Mouse (Mus musculus) MEL (cell line): ENCODE results near the gene Igf2bp3. TPM values are rescaled to one million over a fixed set of nuclear protein-coding genes. Genes with fewer than 3 reads are reported as not detected.

ENCODE experiments used
- DNase-seq: peaks from one replicate; pipeline ENCODE4 v3.0.0; 2011; ENCODE audit warnings: low read depth, low spot score
- H3K27ac ChIP-seq: 2 replicates; pipeline ENCODE4 v1.5.1; 2012; ENCODE audit warnings: low read depth, mild to moderate bottlenecking, control low read depth, low read length, moderate library complexity; ENCODE audit not compliant: control insufficient read depth
- H3K27me3 ChIP-seq, 2 experiments: fragments of 150-350 bp in 1 of 2; sonication (generic) in 1 of 2; 2 replicates each; pipeline ENCODE4 v1.6.1; 2012; ENCODE audit warnings: low read length in 2 of 2, mild to moderate bottlenecking in 2 of 2, improper control_type of control experiment in 1 of 2, moderate library complexity in 1 of 2; ENCODE audit not compliant: insufficient read depth in 2 of 2, control insufficient read depth in 1 of 2
- H3K36me3 ChIP-seq, 2 experiments: 2 replicates each; pipeline ENCODE4 v1.6.1; 2012 to 2014; ENCODE audit warnings: low read length in 2 of 2, improper control_type of control experiment in 1 of 2, inconsistent platforms in 1 of 2, mild to moderate bottlenecking in 1 of 2; ENCODE audit not compliant: insufficient read depth in 2 of 2, control insufficient read depth in 1 of 2
- H3K4me1 ChIP-seq, 2 experiments: fragments of 150-350 bp in 1 of 2; sonication (generic) in 1 of 2; 2 replicates each; pipeline ENCODE4 v1.6.1; 2012; ENCODE audit warnings: low read length in 2 of 2, improper control_type of control experiment in 1 of 2, mild to moderate bottlenecking in 1 of 2; ENCODE audit not compliant: insufficient read depth in 2 of 2, control insufficient read depth in 1 of 2
- H3K4me3 ChIP-seq, 2 experiments: fragments of 150-350 bp in 1 of 2; sonication (generic) in 1 of 2; 2 replicates each; pipeline ENCODE4 v1.5.1; 2012; ENCODE audit warnings: low read depth in 2 of 2, low read length in 2 of 2, mild to moderate bottlenecking in 2 of 2, moderate library complexity in 2 of 2, control low read depth in 1 of 2, improper control_type of control experiment in 1 of 2; ENCODE audit not compliant: control insufficient read depth in 1 of 2, insufficient read depth in 1 of 2
- H3K79me2 ChIP-seq: 2 replicates; pipeline ENCODE4 v1.6.1; 2012; ENCODE audit warnings: mild to moderate bottlenecking, low read length, moderate library complexity; ENCODE audit not compliant: control insufficient read depth, poor library complexity, insufficient read depth
- H3K9ac ChIP-seq: 2 replicates; pipeline ENCODE4 v1.6.1; 2012; ENCODE audit warnings: low read depth, mild to moderate bottlenecking, control low read depth, low read length, moderate library complexity; ENCODE audit not compliant: control insufficient read depth, poor library complexity, severe bottlenecking
- H3K9me3 ChIP-seq: fragments of 150-350 bp; sonication (generic); replicated peaks from 2 replicates; pipeline ENCODE4 v1.6.1; 2012; ENCODE audit warnings: mild to moderate bottlenecking, low read length, improper control_type of control experiment, moderate library complexity; ENCODE audit not compliant: insufficient read depth
- BHLHE40 ChIP-seq: IDR thresholded peaks from 2 replicates; pipeline ENCODE4 v1.6.1; 2012; ENCODE audit warnings: low read depth, mild to moderate bottlenecking, inconsistent platforms, low read length, improper control_type of control experiment, borderline replicate concordance
- CHD1 ChIP-seq: IDR thresholded peaks from 2 replicates; pipeline ENCODE4 v1.6.1; 2012; ENCODE audit warnings: low read depth, mild to moderate bottlenecking, inconsistent platforms, low read length, improper control_type of control experiment
- CHD2 ChIP-seq: IDR thresholded peaks from 2 replicates; pipeline ENCODE4 v1.6.1; 2011; ENCODE audit warnings: low read length, improper control_type of control experiment
- E2F4 ChIP-seq: IDR thresholded peaks from 2 replicates; pipeline ENCODE4 v1.6.1; 2011; ENCODE audit warnings: low read depth, low read length, improper control_type of control experiment, borderline replicate concordance
- ETS1 ChIP-seq: IDR thresholded peaks from 2 replicates; pipeline ENCODE4 v1.6.1; 2012; ENCODE audit warnings: low read depth, mild to moderate bottlenecking, inconsistent platforms, low read length, improper control_type of control experiment, moderate library complexity
- GABPA ChIP-seq: IDR thresholded peaks from 2 replicates; pipeline ENCODE4 v1.6.1; 2012; ENCODE audit warnings: low read depth, mild to moderate bottlenecking, inconsistent platforms, low read length, improper control_type of control experiment, moderate library complexity
- MAFK ChIP-seq: IDR thresholded peaks from 2 replicates; pipeline ENCODE4 v1.6.1; 2011; ENCODE audit warnings: low read depth, mild to moderate bottlenecking, low read length, improper control_type of control experiment, borderline replicate concordance
- MAX ChIP-seq: IDR thresholded peaks from 2 replicates; pipeline ENCODE4 v1.6.1; 2011; ENCODE audit warnings: low read length, improper control_type of control experiment
- MXI1 ChIP-seq: IDR thresholded peaks from 2 replicates; pipeline ENCODE4 v1.6.1; 2011; ENCODE audit warnings: mild to moderate bottlenecking, low read depth, low read length, improper control_type of control experiment
- NELFE ChIP-seq: IDR thresholded peaks from 2 replicates; pipeline ENCODE4 v1.6.1; 2011; ENCODE audit warnings: low read depth, low read length, improper control_type of control experiment
- POLR2A ChIP-seq, 2 experiments: IDR thresholded peaks; 2 replicates each; pipeline ENCODE4 v1.6.1; 2011 to 2012; ENCODE audit warnings: low read length in 2 of 2, mild to moderate bottlenecking in 2 of 2, control low read depth in 1 of 2, improper control_type of control experiment in 1 of 2, low read depth in 1 of 2, moderate library complexity in 1 of 2; ENCODE audit not compliant: control insufficient read depth in 1 of 2, insufficient read depth in 1 of 2, poor library complexity in 1 of 2
- POLR2AphosphoS2 ChIP-seq: IDR thresholded peaks from 2 replicates; pipeline ENCODE4 v1.6.1; 2011; ENCODE audit warnings: low read length, improper control_type of control experiment
- POLR2AphosphoS5 ChIP-seq: IDR thresholded peaks from 2 replicates; pipeline ENCODE4 v1.6.1; 2012; ENCODE audit warnings: low read depth, borderline replicate concordance, mild to moderate bottlenecking, inconsistent platforms, low read length, moderate library complexity, mixed read lengths
- RCOR1 ChIP-seq: IDR thresholded peaks from 2 replicates; pipeline ENCODE4 v1.6.1; 2012; ENCODE audit warnings: low read depth, mild to moderate bottlenecking, inconsistent platforms, low read length, improper control_type of control experiment
- TCF12 ChIP-seq: IDR thresholded peaks from 2 replicates; pipeline ENCODE4 v1.6.1; 2014; ENCODE audit warnings: low read depth, mild to moderate bottlenecking, inconsistent platforms, low read length, improper control_type of control experiment, moderate library complexity
- UBTF ChIP-seq: IDR thresholded peaks from 2 replicates; pipeline ENCODE4 v1.6.1; 2012; ENCODE audit warnings: low read depth, mild to moderate bottlenecking, inconsistent platforms, low read length, improper control_type of control experiment, moderate library complexity, borderline replicate concordance; ENCODE audit not compliant: insufficient read depth
- USF2 ChIP-seq, 2 experiments: IDR thresholded peaks; 2 replicates each; pipeline ENCODE4 v1.6.1; 2011 to 2012; ENCODE audit warnings: improper control_type of control experiment in 2 of 2, low read length in 2 of 2, borderline replicate concordance in 1 of 2, inconsistent platforms in 1 of 2, low read depth in 1 of 2, mild to moderate bottlenecking in 1 of 2; ENCODE audit not compliant: insufficient read depth in 1 of 2
- ZC3H11A ChIP-seq: IDR thresholded peaks from 2 replicates; pipeline ENCODE4 v1.6.1; 2012; ENCODE audit warnings: low read depth, mild to moderate bottlenecking, inconsistent platforms, low read length, improper control_type of control experiment
- ZKSCAN1 ChIP-seq: IDR thresholded peaks from 2 replicates; pipeline ENCODE4 v1.6.1; 2012; ENCODE audit warnings: low read depth, mild to moderate bottlenecking, inconsistent platforms, low read length, improper control_type of control experiment, moderate library complexity
- ZMIZ1 ChIP-seq: IDR thresholded peaks from 2 replicates; pipeline ENCODE4 v1.6.1; 2012; ENCODE audit warnings: low read depth, mild to moderate bottlenecking, inconsistent platforms, low read length, improper control_type of control experiment, moderate library complexity
- polyA plus RNA-seq, 2 experiments: library from polyadenylated mRNA; stranded (reverse) in 1 of 2; unstranded in 1 of 2; fragments of >175 nt in 1 of 2; fragments of >200 nt in 1 of 2; gene quantifications; 2 replicates each; pipeline versions ENCODE4 v1.2.1 to v1.2.4; 2012; ENCODE audit warnings: low replicate concordance in 2 of 2, low read depth in 1 of 2; ENCODE audit not compliant: insufficient read length in 2 of 2, insufficient read depth in 1 of 2, missing spikeins in 1 of 2
- total RNA-seq: library from RNA; depleted of rRNA; stranded (reverse); fragments of 300-350 nt; gene quantifications from 2 replicates; pipeline ENCODE4 v1.2.3, GENCODE M21; 2012

Gene Igf2bp3
- total and polyA plus RNA-seq, 3 experiments, result 0.12 to 0.29 TPM; not detected in 1

DNA sequence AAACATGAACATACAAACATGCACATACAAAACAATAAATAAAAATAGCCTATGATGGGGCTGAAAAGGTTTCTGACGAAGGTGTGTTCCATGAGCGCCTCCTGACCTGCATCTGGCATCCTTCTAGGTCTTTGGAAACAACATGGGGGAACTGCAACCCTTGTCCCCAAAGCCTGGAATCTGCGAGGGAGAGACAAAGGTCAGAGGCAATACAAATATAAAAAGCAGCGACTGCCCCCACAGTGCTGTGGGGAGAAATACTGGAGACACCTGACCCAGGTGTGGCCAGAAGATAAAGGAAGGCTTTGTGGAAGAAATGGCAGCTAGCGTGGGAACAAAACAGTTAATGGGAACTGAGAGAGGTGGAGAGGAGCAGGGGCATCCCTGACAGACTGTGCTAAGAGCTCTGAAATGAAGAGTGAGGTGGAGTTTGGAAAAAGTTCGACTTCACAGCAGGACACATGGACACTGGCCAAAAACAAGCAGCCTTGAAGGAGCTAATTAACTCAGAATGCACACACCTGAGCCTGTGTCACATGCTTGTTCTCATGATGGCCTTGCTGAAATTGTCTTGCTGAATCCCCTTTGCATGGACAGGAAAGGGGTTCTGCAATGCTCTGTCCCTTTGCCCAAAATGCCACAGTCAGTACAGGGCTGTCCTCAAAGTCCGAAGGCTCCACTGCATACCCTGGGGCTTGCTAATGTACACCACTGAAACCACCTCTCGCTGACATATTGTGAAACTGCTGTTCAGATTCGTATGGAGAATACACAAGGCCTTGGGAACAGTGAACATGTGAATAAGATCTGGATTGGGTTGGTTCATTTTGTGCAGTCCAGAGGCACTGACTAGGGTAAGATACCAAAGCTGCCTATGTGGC, 64.2 kb downstream of the Igf2bp3 start:
- H3K9me3 ChIP-seq, result no peaks in the 10 kb centered on the region
- no peaks in the 10 kb centered on the region for H3K36me3 ChIP-seq
- TF ChIP-seq CHD1 (no peak), POLR2AphosphoS2 (no peak), USF2 (IDR thresholded peaks at IDR 0.05; ENCODE audit: borderline replicate concordance in 1 of 2, insufficient read depth in 1 of 2, low read depth in 1 of 2, low read length in 2 of 2) (no peak), CHD2 (no peak), ZKSCAN1 (no peak), TCF12 (no peak), E2F4 (no peak), POLR2AphosphoS5 (no peak), MAX (no peak), ZC3H11A (no peak), MXI1 (no peak), NELFE (no peak), POLR2A (IDR thresholded peaks at IDR 0.05; ENCODE audit: control insufficient read depth in 1 of 2, insufficient read depth in 1 of 2, low read depth in 1 of 2, low read length in 2 of 2, poor library complexity in 1 of 2) (no peak), MAFK (no peak), GABPA (no peak), UBTF (no peak), ZMIZ1 (no peak)
- DNase-seq, result no peak
- no peaks in the 10 kb centered on the region for H3K79me2 ChIP-seq
- no peak overlapping the region for H3K9ac ChIP-seq
- no peak overlapping the region for H3K27ac ChIP-seq
- H3K4me1 ChIP-seq, result no peaks in the 10 kb centered on the region
- no peaks in the 10 kb centered on the region; a peak in 1 of 4 replicates for H3K27me3 ChIP-seq
- no peak overlapping the region for H3K4me3 ChIP-seq

DNA sequence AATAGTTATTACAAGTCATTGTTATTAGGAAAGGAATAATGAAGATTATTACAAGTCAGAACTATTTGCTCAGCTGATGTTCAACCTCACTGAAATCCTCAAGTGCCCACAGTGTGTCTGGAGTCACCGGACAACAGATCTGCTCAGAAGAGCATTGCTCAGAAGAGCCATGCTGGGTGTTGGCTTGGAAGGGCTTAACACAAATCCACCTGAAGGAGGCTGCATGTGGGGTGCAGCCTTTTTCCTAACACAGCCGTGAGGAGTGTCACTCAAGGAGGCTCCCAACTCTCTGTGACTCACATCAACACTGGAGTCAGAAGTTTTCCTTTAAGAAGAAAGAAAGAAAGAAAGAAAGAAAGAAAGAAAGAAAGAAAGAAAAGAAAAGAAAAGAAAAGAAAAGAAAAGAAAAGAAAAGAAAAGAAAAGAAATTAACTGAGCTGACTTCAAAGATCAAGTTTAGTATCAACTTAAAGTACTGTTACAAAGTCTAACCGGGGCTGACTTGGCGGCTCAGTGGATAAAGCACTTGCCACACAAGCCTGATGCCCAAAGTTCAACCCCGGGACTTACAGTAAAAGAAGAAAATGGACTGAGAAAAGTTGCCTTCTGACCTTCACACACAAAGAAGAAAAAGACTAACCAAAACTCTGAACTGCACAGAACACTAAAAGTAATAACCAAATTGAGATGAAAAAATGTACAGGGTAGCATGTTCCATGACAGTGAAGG, 65.4 kb downstream of the Igf2bp3 start:
- Histone ChIP-seq H3K27ac (no peak overlapping the region), H3K9me3 (no peaks in the 10 kb centered on the region), H3K79me2 (no peaks in the 10 kb centered on the region), H3K36me3 (no peaks in the 10 kb centered on the region)
- no peak for DNase-seq
- no peak for TF ChIP-seq BHLHE40
- TF ChIP-seq RCOR1, result no peak
- no peak for TF ChIP-seq ETS1
- TF ChIP-seq, all 39 proteins: peak for 0
- no peaks in the 10 kb centered on the region; a peak in 1 of 4 replicates for H3K27me3 ChIP-seq
- H3K9ac ChIP-seq, result no peak overlapping the region
- H3K4me3 ChIP-seq, result no peak overlapping the region
- no peaks in the 10 kb centered on the region for H3K4me1 ChIP-seq
